Mouse (Mus musculus): ENCODE data around the gene Olfr136. TPM values are rescaled to one million over a fixed set of nuclear protein-coding genes. Genes with fewer than 3 reads are reported as not detected.

Gene Olfr136
- total RNA-seq (2014; rRNA removed; ENCODE audit: low replicate concordance) (not detected in 2 replicates), polyA plus RNA-seq (2015; fragmentation: Nextera tagmentation; extraction: Ambion mirVana) (not detected in 2 replicates)

- H3K9ac ChIP-seq (replicated peaks; ENCODE audit: low read depth, low read length), result no peak within 1 kb of the TSS
- DNase-seq (ENCODE audit: low spot score) (no peak), ATAC-seq (ENCODE audit: insufficient read depth, low read depth) (no peak)
- no peaks in the 10 kb centered on the region for H3K9me3 ChIP-seq (replicated peaks; ENCODE audit: control insufficient read depth, low read length)
- H3K36me3 ChIP-seq (replicated peaks; ENCODE audit: control insufficient read depth, insufficient read depth, low read length), result no peaks in the 10 kb centered on the region
- no peak within 1 kb of the TSS for H3K4me2 ChIP-seq (ENCODE audit: low read depth, low read length)
- H3K4me3 ChIP-seq (ENCODE audit: low read depth, low read length), result no peak within 1 kb of the TSS
- TF ChIP-seq EP300 (IDR thresholded peaks at IDR 0.05; ENCODE audit: low read depth), result no peak
- no peak for TF ChIP-seq CTCF (IDR thresholded peaks at IDR 0.05; ENCODE audit: low read depth)
- H3K4me1 ChIP-seq (ENCODE audit: control insufficient read depth, insufficient read depth), result no peaks in the 10 kb centered on the region
- H3K27ac ChIP-seq (ENCODE audit: low read depth), result no peak within 1 kb of the TSS
- no peaks in the 10 kb centered on the region for H3K27me3 ChIP-seq (ENCODE audit: control insufficient read depth, insufficient read depth, low read length)
Observed at GRCm38 (mm10) chr17:38329531-38329930, at the start of gene Olfr136. Olfr136 (plus strand) TSS chr17:38329831.

DNA sequence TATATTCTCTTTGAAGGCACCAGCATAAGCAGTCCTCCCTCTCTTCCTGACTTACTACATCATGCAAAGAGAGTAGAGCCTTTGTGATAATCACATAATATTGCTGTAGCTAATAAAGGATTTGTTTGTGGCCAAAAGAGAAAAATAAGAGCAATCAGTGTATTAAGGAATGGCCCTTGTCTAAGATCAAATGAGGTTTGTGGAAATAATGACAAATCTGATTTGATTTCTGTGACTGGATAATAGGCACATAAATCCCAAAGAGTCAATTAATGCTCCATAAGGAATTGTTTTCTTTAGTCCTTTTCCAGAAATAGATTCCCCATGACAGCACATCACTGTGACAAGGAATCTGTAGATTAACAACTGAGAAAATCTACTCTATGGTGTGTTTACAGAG lies 22.2 kb upstream of the Olfr136 start, which contains the start of gene Olfr137:
Olfr137 (minus strand) TSS at position 101 of the 400 bp plus-strand sequence.
- no peak for ATAC-seq (ENCODE audit: insufficient read depth, low read depth)
- Histone ChIP-seq H3K36me3 (replicated peaks; ENCODE audit: control insufficient read depth, insufficient read depth, low read length) (no peaks in the 10 kb centered on the region), H3K27ac (ENCODE audit: low read depth) (no peak within 1 kb of the TSS), H3K27me3 (ENCODE audit: control insufficient read depth, insufficient read depth, low read length) (no peaks in the 10 kb centered on the region), H3K9me3 (replicated peaks; ENCODE audit: control insufficient read depth, low read length) (no peaks in the 10 kb centered on the region), H3K4me3 (ENCODE audit: low read depth, low read length) (no peak within 1 kb of the TSS), H3K4me1 (ENCODE audit: control insufficient read depth, insufficient read depth) (no peaks in the 10 kb centered on the region), H3K4me2 (ENCODE audit: low read depth, low read length) (no peak within 1 kb of the TSS), H3K9ac (replicated peaks; ENCODE audit: low read depth, low read length) (no peak within 1 kb of the TSS)
- TF ChIP-seq CTCF (IDR thresholded peaks at IDR 0.05; ENCODE audit: low read depth) (no peak), EP300 (IDR thresholded peaks at IDR 0.05; ENCODE audit: low read depth) (no peak)
- DNase-seq (ENCODE audit: low spot score), result no peak

Other genes with a start within 250 kb of the Olfr136 start
- not detected in 2 replicates for gene Olfr131, start 241.1 kb upstream of the Olfr136 start, total RNA-seq (2014; rRNA removed; ENCODE audit: low replicate concordance)
- not detected in 2 replicates for gene Olfr131, start 241.1 kb upstream of the Olfr136 start, polyA plus RNA-seq (2015; fragmentation: Nextera tagmentation; extraction: Ambion mirVana)
- not detected in 2 replicates for gene Olfr132, start 195.3 kb upstream of the Olfr136 start, total RNA-seq (2014; rRNA removed; ENCODE audit: low replicate concordance)
- not detected in 2 replicates for gene Olfr132, start 195.3 kb upstream of the Olfr136 start, polyA plus RNA-seq (2015; fragmentation: Nextera tagmentation; extraction: Ambion mirVana)
- gene Olfr133, start 184.6 kb upstream of the Olfr136 start, total RNA-seq (2014; rRNA removed; ENCODE audit: low replicate concordance), result not detected in 2 replicates
- not detected in 2 replicates for gene Olfr133, start 184.6 kb upstream of the Olfr136 start, polyA plus RNA-seq (2015; fragmentation: Nextera tagmentation; extraction: Ambion mirVana)
- not detected in 2 replicates for gene Olfr134, start 158.4 kb upstream of the Olfr136 start, total RNA-seq (2014; rRNA removed; ENCODE audit: low replicate concordance)
- gene Olfr134, start 158.4 kb upstream of the Olfr136 start, polyA plus RNA-seq (2015; fragmentation: Nextera tagmentation; extraction: Ambion mirVana), result not detected in 2 replicates
- gene Olfr135, start 125.5 kb upstream of the Olfr136 start, total RNA-seq (2014; rRNA removed; ENCODE audit: low replicate concordance), result not detected in 2 replicates
- gene Olfr135, start 125.5 kb upstream of the Olfr136 start, polyA plus RNA-seq (2015; fragmentation: Nextera tagmentation; extraction: Ambion mirVana), result not detected in 2 replicates
- gene Olfr138, start 68.8 kb upstream of the Olfr136 start, total RNA-seq (2014; rRNA removed; ENCODE audit: low replicate concordance), result not detected in 2 replicates
- gene Olfr138, start 68.8 kb upstream of the Olfr136 start, polyA plus RNA-seq (2015; fragmentation: Nextera tagmentation; extraction: Ambion mirVana), result not detected in 2 replicates
- gene Olfr137, start 22.3 kb upstream of the Olfr136 start, total RNA-seq (2014; rRNA removed; ENCODE audit: low replicate concordance), result not detected in 2 replicates
- not detected in 2 replicates for gene Olfr137, start 22.3 kb upstream of the Olfr136 start, polyA plus RNA-seq (2015; fragmentation: Nextera tagmentation; extraction: Ambion mirVana)
- not detected in 2 replicates for gene Esp36, start 90.4 kb downstream of the Olfr136 start, total RNA-seq (2014; rRNA removed; ENCODE audit: low replicate concordance)
- not detected in 2 replicates for gene Esp36, start 90.4 kb downstream of the Olfr136 start, polyA plus RNA-seq (2015; fragmentation: Nextera tagmentation; extraction: Ambion mirVana)
- gene Esp34, start 224.4 kb downstream of the Olfr136 start, total RNA-seq (2014; rRNA removed; ENCODE audit: low replicate concordance), result not detected in 2 replicates
- not detected in 2 replicates for gene Esp34, start 224.4 kb downstream of the Olfr136 start, polyA plus RNA-seq (2015; fragmentation: Nextera tagmentation; extraction: Ambion mirVana)